Mouse (Mus musculus): ENCODE results near the gene Pglyrp1.

The Pglyrp1 gene

GRCm38 (mm10) chr7:18872816-18873215 lies 1.7 kb downstream of the Pglyrp1 start:
- POLR2A ChIA-PET, result interaction anchor here in 2 of 4 experiments (0.6 to 2.6 kb wide), 21 partner anchors 9 to 1811 kb away, joined by 3 to 9 read pairs (median 5); partner anchors contain the start of genes Ccdc61 (in 1 of the 2), Hif3a (in 1 of the 2), Mill2 (in 1 of the 2) and Mypop (in 1 of the 2)
- CTCF ChIA-PET, result interaction anchor here in 3 of 4 experiments (0.6 to 2.6 kb wide), 9 partner anchors 10 to 643 kb away, joined by 3 to 12 read pairs (median 3); no protein-coding TSS in a partner anchor

- POLR2A ChIA-PET, result interaction anchor here in 2 of 4 experiments (0.6 to 2.6 kb wide), 19 partner anchors 9 to 1811 kb away, joined by 3 to 9 read pairs (median 5); partner anchors contain the start of genes Ccdc61 (in 1 of the 2), Hif3a (in 1 of the 2), Mypop (in 1 of the 2) and Six5 (in 1 of the 2)
- CTCF ChIA-PET, result interaction anchor here in 3 of 4 experiments (0.6 to 2.6 kb wide), 9 partner anchors 10 to 643 kb away, joined by 3 to 12 read pairs (median 3); no protein-coding TSS in a partner anchor
Measured at GRCm38 (mm10) chr7:18873253-18873652, 2.1 kb downstream of the Pglyrp1 start.

GRCm38 (mm10) chr7:18875372-18875771 lies 4.2 kb downstream of the Pglyrp1 start:
- ChIA-PET POLR2A (no interaction called here), CTCF (interaction anchor here in 2 of 4 experiments (0.9 to 1.4 kb wide), 2 partner anchors 47 kb away, joined by 3 read pairs; no protein-coding TSS in a partner anchor)

GRCm38 (mm10) chr7:18878691-18879090 lies 7.6 kb downstream of the Pglyrp1 start:
- CTCF ChIA-PET, result interaction anchor here in 1 of 4 experiments (0.7 kb wide), 1 partner anchor 28 kb away, joined by 4 read pairs; no protein-coding TSS in a partner anchor
- POLR2A ChIA-PET, result no interaction called here

- POLR2A ChIA-PET, result interaction anchor here in 3 of 4 experiments (0.5 to 2.3 kb wide), 12 partner anchors 9 to 857 kb away, joined by 3 to 8 read pairs (median 3); no protein-coding TSS in a partner anchor
- CTCF ChIA-PET, result interaction anchor here in 3 of 4 experiments (0.6 to 1.6 kb wide), 7 partner anchors 9 to 373 kb away, joined by 3 to 14 read pairs (median 4); partner anchors contain the start of gene Pglyrp1 (in 1 of the 3)
Measured at GRCm38 (mm10) chr7:18883991-18884744, 13.0 kb downstream of the Pglyrp1 start.

- ChIA-PET CTCF (interaction anchor here in 3 of 4 experiments (0.5 to 1.6 kb wide), 8 partner anchors 8 to 373 kb away, joined by 3 to 14 read pairs (median 4); partner anchors contain the start of gene Pglyrp1 (in 1 of the 3)), POLR2A (interaction anchor here in 3 of 4 experiments (0.5 to 2.3 kb wide), 15 partner anchors 8 to 856 kb away, joined by 3 to 8 read pairs (median 3); no protein-coding TSS in a partner anchor)
Measured at GRCm38 (mm10) chr7:18884745-18885422, 13.8 kb downstream of the Pglyrp1 start.

GRCm38 (mm10) chr7:18886963-18887362 lies 15.8 kb downstream of the Pglyrp1 start:
- ChIA-PET POLR2A (interaction anchor here in 1 of 4 experiments (0.7 to 0.9 kb wide), 2 partner anchors 14 to 75 kb away, joined by 3 to 4 read pairs; no protein-coding TSS in a partner anchor), CTCF (interaction anchor here in 1 of 4 experiments (1.0 kb wide), 2 partner anchors 13 to 224 kb away, joined by 3 read pairs; no protein-coding TSS in a partner anchor)

GRCm38 (mm10) chr7:18890848-18891247 lies 19.7 kb downstream of the Pglyrp1 start:
- ChIA-PET CTCF (interaction anchor here in 1 of 4 experiments (1.6 to 3.0 kb wide), 3 partner anchors 20 to 224 kb away, joined by 3 to 16 read pairs (median 5); partner anchors contain the start of gene Ccdc61), POLR2A (no interaction called here)

- ChIA-PET POLR2A (interaction anchor here in 2 of 4 experiments (0.9 to 1.8 kb wide), 7 partner anchors 19 to 201 kb away, joined by 3 to 9 read pairs (median 6); partner anchors contain the start of genes Foxa3 (in 1 of the 2), Nova2 (in 1 of the 2) and Six5 (in 1 of the 2)), CTCF (interaction anchor here (0.5 to 3.6 kb wide), 50 partner anchors 8 to 272 kb away, joined by 3 to 28 read pairs (median 4); partner anchors contain the start of genes Ccdc61 (in 2 of the 4), Nova2 (in 2 of the 4), Rsph6a (in 2 of the 4) and Dmwd (in 1 of the 4))
Measured at GRCm38 (mm10) chr7:18891872-18892599, 20.9 kb downstream of the Pglyrp1 start.

- ChIA-PET CTCF (interaction anchor here (0.6 to 3.6 kb wide), 19 partner anchors 9 to 1890 kb away, joined by 3 to 28 read pairs (median 4); partner anchors contain the start of genes Ccdc61 (in 2 of the 4), Nova2 (in 2 of the 4), Rsph6a (in 2 of the 4) and Foxa3 (in 1 of the 4)), POLR2A (interaction anchor here (0.8 to 1.8 kb wide), 24 partner anchors 9 to 1837 kb away, joined by 3 to 10 read pairs (median 5); partner anchors contain the start of genes Ccdc61 (in 2 of the 4), Fbxo46 (in 1 of the 4), Mypop (in 1 of the 4) and Nanos2 (in 1 of the 4))
Measured at GRCm38 (mm10) chr7:18893009-18893408, 21.9 kb downstream of the Pglyrp1 start.

- POLR2A ChIA-PET, result interaction anchor here (0.5 to 1.8 kb wide), 27 partner anchors 8 to 1838 kb away, joined by 3 to 10 read pairs (median 5); partner anchors contain the start of genes Ccdc61 (in 2 of the 4), Fbxo46 (in 1 of the 4), Mypop (in 1 of the 4) and Nanos2 (in 1 of the 4)
Measured at GRCm38 (mm10) chr7:18893651-18894430, 22.7 kb downstream of the Pglyrp1 start.

GRCm38 (mm10) chr7:18896536-18896935 lies 25.4 kb downstream of the Pglyrp1 start:
- POLR2A ChIA-PET, result interaction anchor here in 2 of 4 experiments (0.9 to 1.7 kb wide), 3 partner anchors 12 to 97 kb away, joined by 3 to 4 read pairs (median 3); partner anchors contain the start of gene Ccdc61 (in 1 of the 2)
- CTCF ChIA-PET, result interaction anchor here in 1 of 4 experiments (0.6 to 1.8 kb wide), 3 partner anchors 9 to 196 kb away, joined by 4 to 6 read pairs (median 5); partner anchors contain the start of gene Ccdc61

More at GRCm38 (mm10) chr7:18893651-18894430, 22.7 kb downstream of the Pglyrp1 start:
- CTCF ChIA-PET, result interaction anchor here (0.5 to 3.6 kb wide), 20 partner anchors 8 to 1891 kb away, joined by 3 to 28 read pairs (median 4); partner anchors contain the start of genes Rsph6a (in 2 of the 4), Ccdc61 (in 1 of the 4), Foxa3 (in 1 of the 4) and Nova2 (in 1 of the 4)

GRCm38 (mm10) chr7:18900513-18900912 lies 29.4 kb downstream of the Pglyrp1 start:
- CTCF ChIA-PET, result interaction anchor here in 2 of 4 experiments (0.6 to 1.2 kb wide), 2 partner anchors 14 to 36 kb away, joined by 3 read pairs; no protein-coding TSS in a partner anchor
- POLR2A ChIA-PET, result interaction anchor here in 3 of 4 experiments (0.6 to 4.1 kb wide), 3 partner anchors 10 to 16 kb away, joined by 3 to 20 read pairs (median 9); partner anchors contain the start of gene Ccdc61 (in 2 of the 3)

GRCm38 (mm10) chr7:18902486-18902885 lies 31.4 kb downstream of the Pglyrp1 start:
- CTCF ChIA-PET, result interaction anchor here in 1 of 4 experiments (1.1 kb wide), 1 partner anchor 14 kb away, joined by 3 read pairs; no protein-coding TSS in a partner anchor
- POLR2A ChIA-PET, result interaction anchor here (0.7 to 4.1 kb wide), 6 partner anchors 8 to 125 kb away, joined by 3 to 20 read pairs (median 3); partner anchors contain the start of genes Ccdc61 (in 1 of the 4) and Mypop (in 1 of the 4)

GRCm38 (mm10) chr7:18904971-18905370 lies 33.8 kb downstream of the Pglyrp1 start:
- CTCF ChIA-PET, result interaction anchor here (0.6 to 3.6 kb wide), 10 partner anchors 8 to 168 kb away, joined by 3 to 24 read pairs (median 5); partner anchors contain the start of gene Nova2 (in 1 of the 4)

More at GRCm38 (mm10) chr7:18904971-18905370, 33.8 kb downstream of the Pglyrp1 start:
- POLR2A ChIA-PET, result interaction anchor here in 3 of 4 experiments (0.6 to 2.5 kb wide), 11 partner anchors 11 to 188 kb away, joined by 3 to 10 read pairs (median 4); partner anchors contain the start of genes Mypop (in 1 of the 3) and Nova2 (in 1 of the 3)

Data from embryonic stem cell, embryonic (primary cell).